Mouse (Mus musculus): Measurements from ENCODE around the gene H6pd. TPM values are rescaled to one million over a fixed set of nuclear protein-coding genes. Genes with fewer than 3 reads are reported as not detected.

Gene H6pd
- 27.1 TPM for total RNA-seq (2023)

GRCm38 (mm10) chr4:150008853-150009586 is at the start of gene H6pd:
Gene H6pd (minus strand): TSS chr4:150009023.

GRCm38 (mm10) chr4:149954893-149955439 is 53.9 kb downstream of the H6pd start, which contains the start of gene Spsb1:
Gene Spsb1 (minus strand): TSS chr4:149955043.

Other genes starting within 250 kb of the H6pd start
- gene Slc25a33, start 234.7 kb downstream of the H6pd start, total RNA-seq (2023): 3.5 TPM
- 46.9 TPM for gene Spsb1, start 54.0 kb downstream of the H6pd start, total RNA-seq (2023)
- gene Gpr157, start 78.3 kb upstream of the H6pd start, total RNA-seq (2023): 1.6 TPM
- not detected for gene Slc2a5, start 110.3 kb upstream of the H6pd start, total RNA-seq (2023)
- gene Slc2a7, start 139.9 kb upstream of the H6pd start, total RNA-seq (2023): not detected
- not detected for gene Car6, start 192.3 kb upstream of the H6pd start, total RNA-seq (2023)
- gene Eno1, start 227.7 kb upstream of the H6pd start, total RNA-seq (2023): 201 TPM